ENCODE assay signal across 28 mouse cellular contexts in genomic region chr9:121093760-121094159, GRCm38 (mm10).
DNase-seq lines count a peak whose midpoint lies in the region; ATAC-seq and TF ChIP-seq lines count a peak whose summit lies in the region.
"Had no signal": no experiment of that assay in that cellular context is flagged by ENCODE, and none has a peak within 500 bp of the region (broad histone marks: within the 10 kb centered on the region; RNA-seq: fewer than 3 reads in every experiment).

No protein-coding gene starts in this region.

- POLR2A ChIA-PET in Patski (lab: Charles Lee): no interaction called here

- H3K36me3 ChIP-seq in kidney, embryonic 15.5 days: no peaks in the 10 kb centered on the region
- no peaks in the 10 kb centered on the region for H3K36me3 ChIP-seq in intestine, embryonic 15.5 days
- H3K36me3 ChIP-seq: G1E; heart, embryonic 10.5 days; heart, embryonic 15.5 days; hindbrain, embryonic 12.5 days; liver, embryonic 12.5 days; neural tube, embryonic 12.5 days had no signal

- peak; percentile 58 to 60 for DNase-seq in adrenal gland, adult (ENCODE audit: inconsistent age in 2 of 2, low spot score in 1 of 2)
- no peak for DNase-seq in adrenal gland, postnatal 4 days (ENCODE audit: low spot score in 2 of 2)
- no peak for DNase-seq in kidney, postnatal 14 days
- DNase-seq in Patski (ENCODE audit: low read depth, low spot score): no peak
- no peak for DNase-seq in thymus, postnatal 14 days
- DNase-seq in cerebellum, postnatal 4 days (ENCODE audit: low spot score in 2 of 2): no peak
- DNase-seq: cerebellum, adult 11-12 months; cerebellum, adult 9-11 months; gastrocnemius, postnatal 10 days; kidney, adult 2 months; kidney, postnatal 36 days; liver, postnatal 0 days; lung, postnatal 36 days had no signal

- H3K9ac ChIP-seq in kidney, embryonic 15.5 days: no peak overlapping the region
- H3K9ac ChIP-seq in intestine, embryonic 15.5 days: no peak overlapping the region
- H3K9ac ChIP-seq: heart, embryonic 15.5 days; hindbrain, embryonic 12.5 days; liver, embryonic 12.5 days; liver, postnatal 0 days; neural tube, embryonic 12.5 days had no signal

- no peak overlapping the region for H3K4me2 ChIP-seq in kidney, embryonic 15.5 days
- H3K4me2 ChIP-seq in intestine, embryonic 15.5 days (replicated peaks): no peak overlapping the region
- H3K4me2 ChIP-seq: heart, embryonic 15.5 days; hindbrain, embryonic 12.5 days; liver, embryonic 12.5 days; midbrain, embryonic 11.5 days; neural tube, embryonic 12.5 days had no signal

- no peaks in the 10 kb centered on the region for H3K9me3 ChIP-seq in kidney, embryonic 15.5 days (replicated peaks)
- H3K9me3 ChIP-seq in intestine, embryonic 15.5 days: no peaks in the 10 kb centered on the region
- H3K9me3 ChIP-seq: G1E; heart, embryonic 10.5 days; heart, embryonic 15.5 days; neural tube, embryonic 12.5 days had no signal

- no peak overlapping the region for H3K4me3 ChIP-seq in kidney, embryonic 15.5 days (replicated peaks)
- H3K4me3 ChIP-seq in intestine, embryonic 15.5 days (replicated peaks): no peak overlapping the region
- H3K4me3 ChIP-seq: erythroblast, embryonic 14.5 days; heart, embryonic 10.5 days; heart, embryonic 15.5 days; hindbrain, embryonic 12.5 days; layer of hippocampus, adult 2 months; left cerebral cortex, adult 2 months; liver, embryonic 12.5 days; myocyte; neural tube, embryonic 12.5 days had no signal

- no peaks in the 10 kb centered on the region for H3K4me1 ChIP-seq in kidney, embryonic 15.5 days
- H3K4me1 ChIP-seq in intestine, embryonic 15.5 days (replicated peaks): no peaks in the 10 kb centered on the region
- H3K4me1 ChIP-seq: heart, embryonic 10.5 days; heart, embryonic 15.5 days; liver, embryonic 12.5 days had no signal

- 0 out of 2 replicates have a peak, but pooled peaks have one; percentile 60 for ATAC-seq in kidney, embryonic 15.5 days (replicated peaks; ENCODE audit: low FRiP score)
- peak; percentile 65 for ATAC-seq in Patski
- ATAC-seq in intestine, embryonic 15.5 days: peak; percentile 63
- ATAC-seq: forebrain, embryonic 16.5 days; hindbrain, postnatal 0 days; liver, embryonic 12.5 days; liver, postnatal 0 days had no signal

- no peak overlapping the region for H3K27ac ChIP-seq in kidney, embryonic 15.5 days
- no peak overlapping the region for H3K27ac ChIP-seq in intestine, embryonic 15.5 days
- H3K27ac ChIP-seq: heart, embryonic 10.5 days; heart, embryonic 15.5 days; hindbrain, embryonic 12.5 days; hindbrain, postnatal 0 days; layer of hippocampus, adult 2 months; left cerebral cortex, adult 2 months; liver, embryonic 12.5 days; neural tube, embryonic 12.5 days had no signal

- no peak for TF ChIP-seq CTCF in Patski (IDR thresholded peaks at IDR 0.05)

- in situ Hi-C loops in Patski (cut with MboI; ENCODE audit: low pct_unique_long_range_greater_than_20kb): no loop called here

- 43% methylated on average over 7 of the region's 7 CpGs for WGBS in kidney, embryonic 15.5 days
- 53% methylated on average over 7 of the region's 7 CpGs for WGBS in intestine, embryonic 15.5 days

- peaks cover under 1% of the 10 kb centered on the region; the same call in 1 of the 2 replicates for H3K27me3 ChIP-seq in kidney, embryonic 15.5 days
- no peaks in the 10 kb centered on the region for H3K27me3 ChIP-seq in Patski
- no peaks in the 10 kb centered on the region for H3K27me3 ChIP-seq in intestine, embryonic 15.5 days (replicated peaks)
- H3K27me3 ChIP-seq: heart, embryonic 15.5 days; hindbrain, embryonic 12.5 days; liver, embryonic 12.5 days; neural tube, embryonic 12.5 days had no signal

- CTCF ChIA-PET in Patski (lab: Charles Lee): interaction anchor here (1.1 to 1.8 kb wide), 3 partner anchors 9 to 19 kb away, joined by 3 to 4 read pairs (median 4); no protein-coding TSS in a partner anchor

Comparison
In these comparisons a context has a peak if more than half of its experiments do, and no peak if none do; other contexts are left out.
1. DNase-seq: peak in adrenal gland, adult (2 of 2); none in adrenal gland, postnatal 4 days (0 of 2), kidney, postnatal 14 days (single experiment), Patski (single experiment), thymus, postnatal 14 days (single experiment) and cerebellum, postnatal 4 days (0 of 2).
2. Peak in every context shown above with its lines, with median percentiles within 50 percentile points of each other: ATAC-seq.